Mouse (Mus musculus) gastrocnemius, adult 8-10 months (tissue): ENCODE data around the gene Olfr183. TPM values are rescaled to one million over a fixed set of nuclear protein-coding genes. Genes with fewer than 3 reads are reported as not detected.
"Not testable (repeated sequence)": the region's sequence is repeated elsewhere in the genome, so short reads cannot be mapped to it uniquely, and the experiment has no call there.

Experiments
- DNase-seq, 2 experiments: peaks; one replicate each; pipeline ENCODE4 v3.0.0; 2022; ENCODE audit warnings: low spot score in 2 of 2
- total RNA-seq, 4 experiments: library from RNA; stranded (reverse); gene quantifications; 2 replicates each; pipeline ENCODE4 v1.2.4; 2022

Gene Olfr183
- total RNA-seq: not detected

- no peak for DNase-seq
Measured at GRCm38 (mm10) chr16:58995057-58995456, at the start of gene Olfr183. TSS of gene Olfr183 (plus strand) at chr16:58995357.

- no peak for DNase-seq
Measured at GRCm38 (mm10) chr16:59007146-59007545, 12.0 kb downstream of the Olfr183 start.

- no peak for DNase-seq
Measured at GRCm38 (mm10) chr16:59013357-59014018, 18.3 kb downstream of the Olfr183 start.

- no peak for DNase-seq
Measured at GRCm38 (mm10) chr16:59030191-59030590, 35.0 kb downstream of the Olfr183 start, which contains the start of gene Olfr186. TSS of gene Olfr186 (minus strand) at chr16:59030291.

DNA sequence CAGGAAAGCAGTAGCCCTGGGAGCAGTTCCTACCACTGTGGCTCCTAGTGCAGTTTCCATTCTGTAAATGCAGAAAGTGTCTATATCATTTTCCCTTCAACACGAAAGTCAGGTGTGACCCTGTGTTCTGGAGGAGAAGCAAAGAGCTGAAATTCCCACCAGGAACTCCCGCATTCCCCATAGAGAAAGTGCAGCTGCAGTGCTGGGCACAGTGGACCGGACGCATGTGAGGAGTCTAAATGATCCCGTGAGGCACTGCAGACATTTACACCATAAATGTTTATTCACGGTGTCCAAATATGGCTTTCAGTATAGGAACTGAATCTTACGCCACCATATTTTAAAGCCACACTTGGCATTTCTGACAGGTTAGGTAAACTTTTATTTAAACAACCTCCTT, 44.6 kb downstream of the Olfr183 start, which contains the start of gene Olfr187:
Olfr187 (minus strand) TSS at position 58 of the 400 bp plus-strand sequence.
- no peak for DNase-seq

- no peak for DNase-seq
Measured at GRCm38 (mm10) chr16:59045835-59046234, 50.7 kb downstream of the Olfr183 start.

GRCm38 (mm10) chr16:59047579-59047978, 52.4 kb downstream of the Olfr183 start:
- no peak for DNase-seq

GRCm38 (mm10) chr16:59048860-59049259, 53.7 kb downstream of the Olfr183 start:
- no peak for DNase-seq

DNA sequence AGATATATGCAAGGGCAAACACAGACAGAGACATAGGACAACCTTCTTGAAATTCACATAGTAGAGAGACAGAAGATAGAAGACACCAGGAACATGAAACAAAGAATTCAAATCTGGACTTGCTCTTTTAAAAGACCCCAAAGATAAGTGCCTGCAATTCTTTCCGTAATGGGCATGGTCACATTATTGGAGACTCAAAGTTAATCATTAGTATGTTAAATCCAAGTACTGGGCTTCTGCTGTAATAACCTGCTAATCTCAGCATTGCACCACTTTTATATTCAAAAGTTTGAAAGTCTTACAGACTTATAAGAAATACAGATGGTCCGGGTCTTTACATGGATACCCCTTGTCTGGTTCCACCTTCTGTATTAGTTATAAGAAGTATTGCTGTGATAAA, 54.1 kb downstream of the Olfr183 start:
- DNase-seq: not testable (repeated sequence)

Other genes with a start within 250 kb of the Olfr183 start
- gene Olfr172, start 232.2 kb upstream of the Olfr183 start, total RNA-seq: not detected
- gene Olfr173, start 195.1 kb upstream of the Olfr183 start, total RNA-seq: not detected
- not detected for gene Olfr175-ps1, start 168.6 kb upstream of the Olfr183 start, total RNA-seq
- not detected for gene Olfr177, start 120.6 kb upstream of the Olfr183 start, total RNA-seq
- gene Olfr178, start 103.3 kb upstream of the Olfr183 start, total RNA-seq: not detected
- gene Olfr181, start 66.6 kb upstream of the Olfr183 start, total RNA-seq: not detected
- gene Olfr180, start 66.0 kb upstream of the Olfr183 start, total RNA-seq: not detected
- not detected for gene Olfr186, start 34.9 kb downstream of the Olfr183 start, total RNA-seq
- gene Olfr187, start 44.4 kb downstream of the Olfr183 start, total RNA-seq: not detected
- gene Olfr190, start 82.6 kb downstream of the Olfr183 start, total RNA-seq: not detected
- not detected for gene Olfr191, start 94.5 kb downstream of the Olfr183 start, total RNA-seq
- gene Olfr193, start 116.5 kb downstream of the Olfr183 start, total RNA-seq: not detected
- gene Olfr194, start 125.7 kb downstream of the Olfr183 start, total RNA-seq: not detected
- not detected for gene Olfr195, start 151.7 kb downstream of the Olfr183 start, total RNA-seq
- gene Olfr196, start 175.1 kb downstream of the Olfr183 start, total RNA-seq: not detected
- not detected for gene Olfr198, start 208.2 kb downstream of the Olfr183 start, total RNA-seq
- gene Olfr199, start 224.4 kb downstream of the Olfr183 start, total RNA-seq: not detected